Mouse (Mus musculus) forebrain, postnatal 0 days (tissue): ENCODE data around the gene Bag5. TPM values are rescaled to one million over a fixed set of nuclear protein-coding genes. Genes with fewer than 3 reads are reported as not detected.
"Not testable (repeated sequence)": the region's sequence is repeated elsewhere in the genome, so short reads cannot be mapped to it uniquely, and the experiment has no call there.

Experiments used
- ATAC-seq: fragments of 200-750 bp; cut with Nextera tagmentation; 2 replicates; pipeline ENCODE4 v1.8.0; 2017; ENCODE audit warnings: mild to moderate bottlenecking, moderate library complexity
- DNase-seq: peaks from one replicate; pipeline ENCODE4 v3.0.0-alpha.2; 2015
- H3K27ac ChIP-seq: fragments of 300-500 bp; sonication (generic); 2 replicates; pipeline ENCODE4 v1.5.1; 2014; ENCODE audit warnings: low read depth, mild to moderate bottlenecking, antibody characterized with exemption, low read length, moderate library complexity, mixed read lengths
- H3K27me3 ChIP-seq: fragments of 300-500 bp; sonication (generic); 2 replicates; pipeline ENCODE4 v1.6.1; 2014; ENCODE audit warnings: mild to moderate bottlenecking, low read length, mixed read lengths; ENCODE audit not compliant: insufficient read depth
- H3K36me3 ChIP-seq: fragments of 300-500 bp; sonication (generic); 2 replicates; pipeline ENCODE4 v1.6.1; 2014; ENCODE audit warnings: mild to moderate bottlenecking, moderate library complexity; ENCODE audit not compliant: insufficient read depth
- H3K4me1 ChIP-seq: fragments of 300-500 bp; sonication (generic); 2 replicates; pipeline ENCODE4 v1.6.1; 2014; ENCODE audit warnings: antibody characterized with exemption; ENCODE audit not compliant: insufficient read depth
- H3K4me2 ChIP-seq: fragments of 300-500 bp; sonication (generic); 2 replicates; pipeline ENCODE4 v1.6.1; 2014; ENCODE audit warnings: low read depth, mild to moderate bottlenecking, moderate library complexity
- H3K4me3 ChIP-seq: fragments of 300-500 bp; sonication (generic); 2 replicates; pipeline ENCODE4 v1.5.1; 2014; ENCODE audit warnings: low read depth, low read length, mixed read lengths
- H3K9ac ChIP-seq: fragments of 300-500 bp; sonication (generic); 2 replicates; pipeline ENCODE4 v1.6.1; 2014; ENCODE audit warnings: mild to moderate bottlenecking
- H3K9me3 ChIP-seq: fragments of 300-500 bp; sonication (generic); 2 replicates; pipeline ENCODE4 v1.6.1; 2016; ENCODE audit warnings: low read length
- CTCF ChIP-seq: sonication (generic); IDR thresholded peaks from 2 replicates; pipeline ENCODE4 v1.5.1; 2016; ENCODE audit warnings: antibody characterized with exemption, control low read depth, low read depth
- WGBS: fragments of 180-500 bp; shearing (Covaris S2); extraction: QIAGEN DNeasy Blood & Tissue Kit; methylation state at CpG from one replicate; pipeline ENCODE4 v1.1.7; 2014; 5-methylcytosine and 5-hydroxymethylcytosine counted together
- polyA plus RNA-seq: library from polyadenylated mRNA; unstranded; fragments of >200 nt; fragmentation: Nextera tagmentation; extraction: Ambion mirVana; gene quantifications from 2 replicates; pipeline ENCODE4 v1.2.1, GENCODE M21; 2015
- total RNA-seq: library from RNA; depleted of rRNA; stranded (reverse); fragments of >200 nt; gene quantifications from 2 replicates; pipeline ENCODE4 v1.2.3, GENCODE M21; 2014

Gene Bag5
- total and polyA plus RNA-seq, 2 experiments from 2014 or later = 50.6 to 71.2 TPM

- H3K4me2 ChIP-seq = no peak overlapping the region
- WGBS = 31% methylated on average over 6 of the region's 6 CpGs
- DNase-seq (no peak), ATAC-seq (peak; percentile 66)
- H3K9me3 ChIP-seq = no peaks in the 10 kb centered on the region
- H3K27ac ChIP-seq = peak overlapping the region; percentile 70
- H3K36me3 ChIP-seq = peaks cover 5% of the 10 kb centered on the region; the same call in 1 of the 2 replicates
- no peak for TF ChIP-seq CTCF
- no peak overlapping the region for H3K4me3 ChIP-seq
- 0 out of 2 replicates have a peak overlapping the region, but pooled peaks have one; percentile 3 for H3K9ac ChIP-seq
- no peaks in the 10 kb centered on the region for H3K4me1 ChIP-seq
- no peaks in the 10 kb centered on the region for H3K27me3 ChIP-seq
Observed at GRCm38 (mm10) chr12:111724638-111725337, 11.7 kb upstream of the Bag5 start.

GRCm38 (mm10) chr12:111722654-111723053 lies 9.6 kb upstream of the Bag5 start:
- no peaks in the 10 kb centered on the region for H3K4me1 ChIP-seq
- ATAC-seq = no peak

GRCm38 (mm10) chr12:111720222-111720621 lies 7.2 kb upstream of the Bag5 start:
- DNase-seq (no peak), ATAC-seq (no peak)
- no peak overlapping the region for H3K4me3 ChIP-seq
- no peak for TF ChIP-seq CTCF
- no peaks in the 10 kb centered on the region for H3K9me3 ChIP-seq
- H3K36me3 ChIP-seq = no peaks in the 10 kb centered on the region; the same call in 1 of the 2 replicates
- H3K27ac ChIP-seq = no peak overlapping the region
- no peak overlapping the region for H3K4me2 ChIP-seq
- H3K27me3 ChIP-seq = no peaks in the 10 kb centered on the region
- no peak overlapping the region for H3K9ac ChIP-seq
- no peaks in the 10 kb centered on the region for H3K4me1 ChIP-seq
- 85% methylated on average over 4 of the region's 4 CpGs for WGBS

More at GRCm38 (mm10) chr12:111722654-111723053, 9.6 kb upstream of the Bag5 start:
- WGBS = 67% methylated on average over 9 of the region's 9 CpGs
- H3K9ac ChIP-seq = no peak overlapping the region
- H3K36me3 ChIP-seq = no peaks in the 10 kb centered on the region; the same call in 1 of the 2 replicates
- no peak overlapping the region for H3K4me3 ChIP-seq
- H3K4me2 ChIP-seq = no peak overlapping the region
- H3K9me3 ChIP-seq = no peaks in the 10 kb centered on the region
- peak; percentile 58 for TF ChIP-seq CTCF
- DNase-seq = no peak
- no peak overlapping the region for H3K27ac ChIP-seq
- H3K27me3 ChIP-seq = no peaks in the 10 kb centered on the region

GRCm38 (mm10) chr12:111718656-111719055 lies 5.6 kb upstream of the Bag5 start:
- no peak overlapping the region for H3K4me3 ChIP-seq
- H3K9ac ChIP-seq = 0 out of 2 replicates have a peak overlapping the region, but pooled peaks have one; percentile 14
- no peaks in the 10 kb centered on the region for H3K9me3 ChIP-seq
- ATAC-seq = peak; percentile 60; the same call in 1 of the 2 replicates
- 0 out of 2 replicates have a peak, but pooled peaks cover 7% of the 10 kb centered on the region for H3K4me1 ChIP-seq
- 18% methylated on average over 8 of the region's 8 CpGs for WGBS
- H3K27ac ChIP-seq = peak overlapping the region; percentile 77
- no peak for TF ChIP-seq CTCF
- no peak for DNase-seq
- no peaks in the 10 kb centered on the region for H3K36me3 ChIP-seq
- no peaks in the 10 kb centered on the region for H3K27me3 ChIP-seq
- H3K4me2 ChIP-seq = no peak overlapping the region

- peaks cover 13% of the 10 kb centered on the region for H3K4me1 ChIP-seq
- DNase-seq = no peak
- no peak overlapping the region for H3K27ac ChIP-seq
- no peak for ATAC-seq
- TF ChIP-seq CTCF = no peak
- no peaks in the 10 kb centered on the region for H3K27me3 ChIP-seq
- no peaks in the 10 kb centered on the region for H3K9me3 ChIP-seq
- no peaks in the 10 kb centered on the region for H3K36me3 ChIP-seq
- H3K9ac ChIP-seq = no peak overlapping the region
- 98% methylated on average over 7 of the region's 7 CpGs for WGBS
- H3K4me2 ChIP-seq = no peak overlapping the region
- no peak overlapping the region for H3K4me3 ChIP-seq
Observed at GRCm38 (mm10) chr12:111716505-111716904, 3.4 kb upstream of the Bag5 start.

DNA sequence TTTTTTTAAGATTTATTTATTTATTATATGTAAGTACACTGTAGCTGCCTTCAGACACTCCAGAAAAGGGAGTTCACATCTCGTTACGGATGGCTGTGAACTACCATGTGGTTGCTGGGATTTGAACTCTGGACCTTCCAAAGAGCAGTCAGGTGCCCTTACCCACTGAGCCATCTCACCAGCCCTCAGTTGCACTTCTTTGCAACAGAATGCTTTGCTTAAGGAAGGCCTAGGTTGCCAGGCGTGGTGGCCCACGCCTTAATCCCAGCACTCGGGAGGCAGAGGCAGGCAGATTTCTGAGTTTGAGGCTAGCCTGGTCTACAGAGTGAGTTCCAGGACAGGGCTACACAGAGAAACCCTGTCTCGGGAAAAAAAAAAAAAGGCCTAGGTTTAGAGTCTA lies 823 bp upstream of the Bag5 start:
- Histone ChIP-seq H3K4me3 (peak overlapping the region; percentile 95), H3K36me3 (peaks cover 23% of the 10 kb centered on the region), H3K4me2 (peak overlapping the region; percentile 75), H3K4me1 (peaks cover 13% of the 10 kb centered on the region)
- not testable (repeated sequence) for H3K9ac ChIP-seq, H3K9me3 ChIP-seq, DNase-seq, H3K27me3 ChIP-seq, ATAC-seq, H3K27ac ChIP-seq
- 77% methylated on average over 6 of the region's 6 CpGs for WGBS

- WGBS = 2% methylated on average over 32 of the region's 33 CpGs
- H3K9me3 ChIP-seq = no peaks in the 10 kb centered on the region
- peaks cover 13% of the 10 kb centered on the region for H3K4me1 ChIP-seq
- ATAC-seq (peak; percentile 23), DNase-seq (no peak)
- TF ChIP-seq CTCF = no peak
- H3K27me3 ChIP-seq = no peaks in the 10 kb centered on the region
- peak overlapping the region; percentile 75 for H3K4me2 ChIP-seq
- H3K36me3 ChIP-seq = peaks cover 32% of the 10 kb centered on the region
- peak overlapping the region; percentile 85 for H3K27ac ChIP-seq
- H3K4me3 ChIP-seq = peak overlapping the region; percentile 95
- peak overlapping the region; percentile 80 for H3K9ac ChIP-seq
Observed at GRCm38 (mm10) chr12:111712476-111712875, 581 bp downstream of the Bag5 start.
